Mouse (Mus musculus) forebrain, embryonic 16.5 days (tissue): ENCODE measurements around the gene Gm40193. TPM values are rescaled to one million over a fixed set of nuclear protein-coding genes. Genes with fewer than 3 reads are reported as not detected.
"Not testable (repeated sequence)": the region's sequence is repeated elsewhere in the genome, so short reads cannot be mapped to it uniquely, and the experiment has no call there.

Experiments used
- ATAC-seq: fragments of 200-750 bp; cut with Nextera tagmentation; 2 replicates; pipeline ENCODE4 v1.8.0; 2017; ENCODE audit warnings: mild to moderate bottlenecking, moderate library complexity
- H3K27ac ChIP-seq: fragments of 300-500 bp; sonication (generic); 2 replicates; pipeline ENCODE4 v1.5.1; 2014; ENCODE audit warnings: low read length, control low read depth
- H3K27me3 ChIP-seq: fragments of 300-500 bp; sonication (generic); replicated peaks from 2 replicates; pipeline ENCODE4 v1.6.1; 2014; ENCODE audit warnings: low read length; ENCODE audit not compliant: control insufficient read depth, insufficient read depth
- H3K36me3 ChIP-seq: fragments of 300-500 bp; sonication (generic); 2 replicates; pipeline ENCODE4 v1.6.1; 2014; ENCODE audit not compliant: control insufficient read depth, insufficient read depth
- H3K4me1 ChIP-seq: fragments of 300-500 bp; sonication (generic); replicated peaks from 2 replicates; pipeline ENCODE4 v1.6.1; 2014; ENCODE audit warnings: low read length; ENCODE audit not compliant: control insufficient read depth, insufficient read depth
- H3K4me2 ChIP-seq: fragments of 300-500 bp; sonication (generic); 2 replicates; pipeline ENCODE4 v1.6.1; 2014; ENCODE audit warnings: mild to moderate bottlenecking, low read length, control low read depth
- H3K4me3 ChIP-seq: fragments of 300-500 bp; sonication (generic); replicated peaks from 2 replicates; pipeline ENCODE4 v1.5.1; 2014; ENCODE audit warnings: mild to moderate bottlenecking, low read length, control low read depth
- H3K9ac ChIP-seq: fragments of 300-500 bp; sonication (generic); replicated peaks from 2 replicates; pipeline ENCODE4 v1.6.1; 2014; ENCODE audit warnings: low read depth, low read length, control low read depth
- H3K9me3 ChIP-seq: fragments of 300-500 bp; sonication (generic); 2 replicates; pipeline ENCODE4 v1.6.1; 2016; ENCODE audit warnings: low read length; ENCODE audit not compliant: control insufficient read depth
- WGBS: fragments of 180-500 bp; shearing (Covaris S2); extraction: QIAGEN DNeasy Blood & Tissue Kit; methylation state at CpG from one replicate; pipeline ENCODE4 v1.1.7; 2014; 5-methylcytosine and 5-hydroxymethylcytosine counted together
- polyA plus RNA-seq: library from polyadenylated mRNA; unstranded; fragments of >200 nt; fragmentation: Nextera tagmentation; extraction: Ambion mirVana; gene quantifications from 2 replicates; pipeline ENCODE4 v1.2.1, GENCODE M21; 2015

Gene Gm40193
- polyA plus RNA-seq, 1 experiment from 2014 or later: not detected

- H3K4me3 ChIP-seq: no peak overlapping the region
- 89% methylated on average over 1 of the region's 1 CpGs for WGBS
- H3K9me3 ChIP-seq: no peaks in the 10 kb centered on the region
- no peaks in the 10 kb centered on the region for H3K27me3 ChIP-seq
- ATAC-seq: no peak
- no peak overlapping the region for H3K9ac ChIP-seq
- H3K4me2 ChIP-seq: no peak overlapping the region
- no peaks in the 10 kb centered on the region for H3K36me3 ChIP-seq
- H3K4me1 ChIP-seq: peaks cover 8% of the 10 kb centered on the region; the same call in 1 of the 2 replicates
- H3K27ac ChIP-seq: no peak overlapping the region
Observed at GRCm38 (mm10) chr11:70571641-70572040, 38.9 kb upstream of the Gm40193 start.

- H3K9me3 ChIP-seq, H3K9ac ChIP-seq, H3K4me1 ChIP-seq, H3K36me3 ChIP-seq, H3K4me2 ChIP-seq, H3K27me3 ChIP-seq, H3K27ac ChIP-seq, ATAC-seq, H3K4me3 ChIP-seq: not testable (repeated sequence)
- WGBS: 97% methylated on average over 1 of the region's 1 CpGs
Observed at GRCm38 (mm10) chr11:70570614-70571013, 37.9 kb upstream of the Gm40193 start.

- Histone ChIP-seq H3K4me1 (peaks cover 27% of the 10 kb centered on the region), H3K4me2 (no peak overlapping the region), H3K9ac (no peak overlapping the region), H3K9me3 (no peaks in the 10 kb centered on the region), H3K4me3 (no peak overlapping the region), H3K27ac (no peak overlapping the region), H3K27me3 (no peaks in the 10 kb centered on the region), H3K36me3 (no peaks in the 10 kb centered on the region)
- ATAC-seq: no peak
- WGBS: 70% methylated on average over 7 of the region's 7 CpGs
Observed at GRCm38 (mm10) chr11:70566586-70566985, 33.8 kb upstream of the Gm40193 start.

GRCm38 (mm10) chr11:70564276-70564873 is 31.6 kb upstream of the Gm40193 start:
- Histone ChIP-seq H3K9ac (no peak overlapping the region; the same call in 1 of the 2 replicates), H3K27ac (no peak overlapping the region), H3K4me1 (peaks cover 27% of the 10 kb centered on the region), H3K4me2 (peak overlapping the region; percentile 94), H3K27me3 (no peaks in the 10 kb centered on the region), H3K9me3 (no peaks in the 10 kb centered on the region), H3K4me3 (peak overlapping the region; percentile 70), H3K36me3 (no peaks in the 10 kb centered on the region)
- WGBS: 32% methylated on average over 4 of the region's 4 CpGs
- ATAC-seq: no peak

GRCm38 (mm10) chr11:70563470-70564275 is 30.9 kb upstream of the Gm40193 start:
- peak overlapping the region; percentile 70 for H3K4me3 ChIP-seq
- peaks cover 27% of the 10 kb centered on the region for H3K4me1 ChIP-seq
- H3K27ac ChIP-seq: peak overlapping the region; percentile 81; the same call in 1 of the 2 replicates
- WGBS: under 1% methylated on average over 25 of the region's 25 CpGs
- H3K36me3 ChIP-seq: no peaks in the 10 kb centered on the region
- peak overlapping the region; percentile 84 for H3K9ac ChIP-seq
- 0 out of 2 replicates have a peak, but pooled peaks have one; percentile 5 for ATAC-seq
- H3K27me3 ChIP-seq: no peaks in the 10 kb centered on the region
- H3K9me3 ChIP-seq: no peaks in the 10 kb centered on the region
- H3K4me2 ChIP-seq: peak overlapping the region; percentile 94

GRCm38 (mm10) chr11:70562995-70563469 is 30.3 kb upstream of the Gm40193 start:
- H3K4me1 ChIP-seq: peaks cover 27% of the 10 kb centered on the region
- H3K27me3 ChIP-seq: no peaks in the 10 kb centered on the region
- peak overlapping the region; percentile 81 for H3K27ac ChIP-seq
- H3K9ac ChIP-seq: peak overlapping the region; percentile 84
- peak overlapping the region; percentile 94 for H3K4me2 ChIP-seq
- ATAC-seq: no peak; the same call in 1 of the 2 replicates
- peak overlapping the region; percentile 70 for H3K4me3 ChIP-seq
- H3K36me3 ChIP-seq: no peaks in the 10 kb centered on the region
- under 1% methylated on average over 31 of the region's 31 CpGs for WGBS
- H3K9me3 ChIP-seq: no peaks in the 10 kb centered on the region

GRCm38 (mm10) chr11:70562287-70562994 is 29.7 kb upstream of the Gm40193 start, which contains the start of gene Mink1:
Mink1 (plus strand) TSS chr11:70562881.
- WGBS: under 1% methylated on average over 55 of the region's 57 CpGs

GRCm38 (mm10) chr11:70561937-70562286 is 29.2 kb upstream of the Gm40193 start:
- H3K27me3 ChIP-seq: no peaks in the 10 kb centered on the region
- peak overlapping the region; percentile 94 for H3K4me2 ChIP-seq
- peak overlapping the region; percentile 70 for H3K4me3 ChIP-seq
- ATAC-seq: no peak
- H3K9me3 ChIP-seq: no peaks in the 10 kb centered on the region
- peaks cover 27% of the 10 kb centered on the region for H3K4me1 ChIP-seq
- no peaks in the 10 kb centered on the region for H3K36me3 ChIP-seq
- 2% methylated on average over 2 of the region's 2 CpGs for WGBS
- H3K27ac ChIP-seq: peak overlapping the region; percentile 81
- H3K9ac ChIP-seq: peak overlapping the region; percentile 84

More at GRCm38 (mm10) chr11:70562287-70562994, 29.7 kb upstream of the Gm40193 start, which contains the start of gene Mink1:
- peak; percentile 93 for ATAC-seq
- Histone ChIP-seq H3K4me3 (peak within 1 kb of the TSS; percentile 70), H3K27ac (peak within 1 kb of the TSS; percentile 81), H3K36me3 (no peaks in the 10 kb centered on the region), H3K27me3 (no peaks in the 10 kb centered on the region), H3K9ac (peak within 1 kb of the TSS; percentile 84), H3K4me2 (peak within 1 kb of the TSS; percentile 94), H3K4me1 (peaks cover 27% of the 10 kb centered on the region), H3K9me3 (no peaks in the 10 kb centered on the region)

GRCm38 (mm10) chr11:70557545-70557944 is 24.8 kb upstream of the Gm40193 start:
- no peak overlapping the region for H3K4me2 ChIP-seq
- H3K9ac ChIP-seq: no peak overlapping the region
- H3K27ac ChIP-seq: no peak overlapping the region
- ATAC-seq: no peak
- H3K27me3 ChIP-seq: no peaks in the 10 kb centered on the region
- H3K4me3 ChIP-seq: no peak overlapping the region
- no peaks in the 10 kb centered on the region for H3K9me3 ChIP-seq
- 95% methylated on average over 9 of the region's 9 CpGs for WGBS
- H3K4me1 ChIP-seq: peaks cover 7% of the 10 kb centered on the region
- H3K36me3 ChIP-seq: no peaks in the 10 kb centered on the region
